Mouse (Mus musculus): Measurements from ENCODE around the gene Tmem243.
A peak's percentile ranks its signal among the peaks of the same experiment; 100 is the strongest.

GRCm38 (mm10) chr5:9111759-9112158 is 11.3 kb downstream of the Tmem243 start:
- peak; percentile 81 for TF ChIP-seq CTCF (IDR thresholded peaks at IDR 0.05; ENCODE audit: low read depth)
- no peak for TF ChIP-seq EP300 (IDR thresholded peaks at IDR 0.05; ENCODE audit: low read depth)

Data from liver, embryonic 14.5 days (tissue).